9 mouse cellular contexts compared by ENCODE assay signal in the genomic region with DNA sequence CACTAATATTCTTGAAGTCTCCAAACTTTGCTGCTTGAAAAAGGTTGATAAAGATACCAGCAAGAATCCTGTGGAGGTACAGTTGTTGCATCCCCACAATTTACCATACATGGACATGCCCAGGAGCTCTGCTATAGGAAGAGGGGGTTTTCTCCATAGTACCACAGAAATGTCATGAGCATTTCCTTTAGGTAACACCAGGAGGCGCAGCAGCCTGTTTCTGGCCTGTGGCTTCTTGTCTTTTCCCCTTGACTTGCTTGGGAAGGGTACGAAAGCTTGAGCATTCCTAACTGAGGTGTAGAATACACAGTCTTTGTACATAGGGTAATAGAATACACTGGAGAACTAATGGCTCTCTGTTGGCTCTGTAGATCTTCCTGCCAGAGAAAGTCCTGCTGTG.
DNase-seq lines count a peak whose midpoint lies in the region; ATAC-seq and TF ChIP-seq lines count a peak whose summit lies in the region.
"Had no signal": no experiment of that assay in that cellular context is flagged by ENCODE, and none has a peak within 500 bp of the region (broad histone marks: within the 10 kb centered on the region; RNA-seq: fewer than 3 reads in every experiment).

No protein-coding gene starts in this region.

- H3K4me1 ChIP-seq in forebrain, postnatal 0 days (ENCODE audit: insufficient read depth): no peaks in the 10 kb centered on the region
- 0 out of 2 replicates have a peak, but pooled peaks cover 4% of the 10 kb centered on the region for H3K4me1 ChIP-seq in forebrain, embryonic 11.5 days (replicated peaks; ENCODE audit: control insufficient read depth, insufficient read depth, low read length)
- H3K4me1 ChIP-seq in liver, postnatal 0 days (ENCODE audit: insufficient read depth): no peaks in the 10 kb centered on the region

- no peaks in the 10 kb centered on the region; the same call in 1 of the 2 replicates for H3K27me3 ChIP-seq in forebrain, postnatal 0 days (ENCODE audit: insufficient read depth, low read length)
- peaks cover 34% of the 10 kb centered on the region for H3K27me3 ChIP-seq in forebrain, embryonic 11.5 days (ENCODE audit: control insufficient read depth, insufficient read depth, low read length)
- no peaks in the 10 kb centered on the region; the same call in 1 of the 2 replicates for H3K27me3 ChIP-seq in liver, postnatal 0 days (ENCODE audit: insufficient read depth, low read length)

- H3K4me2 ChIP-seq in forebrain, postnatal 0 days (ENCODE audit: low read depth): no peak overlapping the region
- no peak overlapping the region for H3K4me2 ChIP-seq in forebrain, embryonic 11.5 days (ENCODE audit: low read depth, low read length, severe bottlenecking)
- no peak overlapping the region for H3K4me2 ChIP-seq in liver, postnatal 0 days (ENCODE audit: low read depth, low read length)

- no peaks in the 10 kb centered on the region for H3K36me3 ChIP-seq in forebrain, postnatal 0 days (ENCODE audit: insufficient read depth)
- no peaks in the 10 kb centered on the region for H3K36me3 ChIP-seq in forebrain, embryonic 11.5 days (ENCODE audit: control insufficient read depth, insufficient read depth, low read length)
- H3K36me3 ChIP-seq in liver, postnatal 0 days (replicated peaks; ENCODE audit: insufficient read depth, low read length): no peaks in the 10 kb centered on the region

- no peak overlapping the region for H3K27ac ChIP-seq in forebrain, postnatal 0 days (ENCODE audit: low read depth, low read length)
- H3K27ac ChIP-seq in forebrain, embryonic 11.5 days (ENCODE audit: low read depth, low read length): no peak overlapping the region
- no peak overlapping the region for H3K27ac ChIP-seq in liver, postnatal 0 days (ENCODE audit: low read depth)

- TF ChIP-seq EP300 in liver, postnatal 0 days (IDR thresholded peaks at IDR 0.05; ENCODE audit: low read depth): no peak

- no peak overlapping the region for H3K4me3 ChIP-seq in forebrain, postnatal 0 days (ENCODE audit: low read depth, low read length)
- no peak overlapping the region for H3K4me3 ChIP-seq in forebrain, embryonic 11.5 days (ENCODE audit: low read depth, low read length)
- no peak overlapping the region for H3K4me3 ChIP-seq in liver, postnatal 0 days (ENCODE audit: low read depth, low read length)

- WGBS in forebrain, postnatal 0 days: 24% methylated on average over 2 of the region's 2 CpGs
- 41% methylated on average over 2 of the region's 2 CpGs for WGBS in forebrain, embryonic 11.5 days
- 29% methylated on average over 2 of the region's 2 CpGs for WGBS in liver, postnatal 0 days (ENCODE audit: insufficient replicate concordance)

- H3K9ac ChIP-seq in forebrain, postnatal 0 days: no peak overlapping the region
- no peak overlapping the region for H3K9ac ChIP-seq in forebrain, embryonic 11.5 days (ENCODE audit: low read length)
- H3K9ac ChIP-seq in liver, postnatal 0 days (replicated peaks): no peak overlapping the region

- no peaks in the 10 kb centered on the region for H3K9me3 ChIP-seq in forebrain, postnatal 0 days (ENCODE audit: low read length)
- H3K9me3 ChIP-seq in forebrain, embryonic 11.5 days (ENCODE audit: control insufficient read depth, low read length): no peaks in the 10 kb centered on the region
- H3K9me3 ChIP-seq in liver, postnatal 0 days (ENCODE audit: low read length): no peaks in the 10 kb centered on the region

- peak; percentile 52 for TF ChIP-seq CTCF in forebrain, postnatal 0 days (IDR thresholded peaks at IDR 0.05; ENCODE audit: low read depth)
- peak; percentile 62 for TF ChIP-seq CTCF in liver, postnatal 0 days (IDR thresholded peaks at IDR 0.05; ENCODE audit: low read depth)

- no peak for ATAC-seq in forebrain, postnatal 0 days
- no peak for ATAC-seq in forebrain, embryonic 11.5 days (replicated peaks; ENCODE audit: low FRiP score)
- no peak for ATAC-seq in liver, postnatal 0 days

- no peak for DNase-seq in forebrain, postnatal 0 days
- DNase-seq in forebrain, embryonic 11.5 days (ENCODE audit: low spot score): no peak
- peak; percentile 15 for DNase-seq in liver, postnatal 0 days
- DNase-seq in liver: no peak
- peak; percentile 14 for DNase-seq in T-cell, adult 2 months (ENCODE audit: low spot score)
- DNase-seq in retina, embryonic 14.5 days (ENCODE audit: low spot score): peak; percentile 41
- no peak for DNase-seq in yolk sac, embryonic 10.5 days (ENCODE audit: low spot score)
- DNase-seq in gastrocnemius, postnatal 10 days: no peak
- DNase-seq: cerebellum, postnatal 36 days had no signal

Comparison
In these comparisons a context has a peak if more than half of its experiments do, and no peak if none do; other contexts are left out.
1. DNase-seq: peak in liver, postnatal 0 days (single experiment), T-cell, adult 2 months (single experiment) and retina, embryonic 14.5 days (single experiment); none in forebrain, postnatal 0 days (single experiment), forebrain, embryonic 11.5 days (single experiment), liver (single experiment), yolk sac, embryonic 10.5 days (single experiment) and gastrocnemius, postnatal 10 days (single experiment).